Mouse (Mus musculus) urinary bladder, postnatal 14 days (tissue): Measurements from ENCODE around the gene Prss41.

Source experiments
- DNase-seq: peaks from one replicate; pipeline ENCODE4 v3.0.0; 2021; ENCODE audit warnings: low spot score

Prss41 gene

DNA sequence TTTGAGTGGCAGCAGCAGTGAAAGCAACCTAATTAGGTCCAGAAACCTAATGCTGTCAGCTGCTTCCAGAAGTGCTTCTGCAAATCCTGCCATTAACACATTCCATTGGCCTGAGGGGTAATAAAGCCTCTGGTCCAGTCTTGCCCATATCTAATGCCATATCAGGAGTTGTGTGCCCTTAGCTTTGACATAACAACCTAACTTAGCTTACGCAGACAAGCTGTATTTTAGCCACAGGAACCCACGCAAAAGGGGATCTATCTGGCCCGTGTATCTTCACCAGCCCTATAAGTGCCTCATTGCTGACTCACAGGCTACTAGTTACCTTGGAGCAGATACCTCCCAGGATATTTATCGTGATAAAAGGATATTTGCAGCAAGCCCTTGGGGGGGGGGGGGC lies 18.4 kb downstream of the Prss41 start:
- DNase-seq = no peak

DNA sequence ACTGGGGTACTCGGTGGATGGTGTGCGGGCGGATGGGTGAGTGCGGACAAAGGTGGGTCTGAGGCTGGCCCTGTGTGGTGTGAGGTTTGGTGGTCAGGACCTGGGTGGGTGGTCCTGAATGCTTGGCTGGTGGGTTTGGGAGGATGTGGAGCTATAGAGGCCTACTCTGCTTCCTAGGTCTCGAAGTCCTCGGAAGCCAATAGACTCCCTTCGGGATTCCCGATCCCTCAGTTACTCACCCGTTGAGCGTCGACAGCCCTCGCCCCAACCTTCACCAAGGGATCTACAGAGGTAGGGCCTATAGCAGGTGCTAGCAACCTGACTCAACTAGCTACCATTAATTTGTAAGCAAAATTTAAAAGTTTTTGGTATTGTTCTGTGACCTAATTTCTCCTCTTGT lies 20.4 kb downstream of the Prss41 start:
- no peak for DNase-seq

DNA sequence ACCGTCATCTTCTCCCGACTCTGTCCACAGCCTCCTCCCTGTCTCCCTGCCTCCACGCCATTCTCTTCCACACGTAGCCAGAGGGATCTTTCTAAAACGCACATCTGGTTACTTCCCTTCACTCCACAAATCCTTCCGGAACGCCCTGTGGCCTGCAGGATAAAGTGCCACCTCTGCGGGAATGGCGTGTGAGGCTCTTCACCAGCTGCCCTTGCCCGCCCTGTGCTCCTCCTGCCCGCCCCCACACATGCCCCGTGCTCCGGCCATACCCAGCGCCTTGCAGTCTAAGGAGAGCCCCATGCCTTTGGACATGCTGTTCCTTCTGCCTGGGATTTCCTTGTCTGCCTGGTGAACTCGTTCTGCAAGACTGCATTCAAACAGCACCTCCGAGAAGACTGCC lies 21.0 kb downstream of the Prss41 start:
- no peak for DNase-seq

DNA sequence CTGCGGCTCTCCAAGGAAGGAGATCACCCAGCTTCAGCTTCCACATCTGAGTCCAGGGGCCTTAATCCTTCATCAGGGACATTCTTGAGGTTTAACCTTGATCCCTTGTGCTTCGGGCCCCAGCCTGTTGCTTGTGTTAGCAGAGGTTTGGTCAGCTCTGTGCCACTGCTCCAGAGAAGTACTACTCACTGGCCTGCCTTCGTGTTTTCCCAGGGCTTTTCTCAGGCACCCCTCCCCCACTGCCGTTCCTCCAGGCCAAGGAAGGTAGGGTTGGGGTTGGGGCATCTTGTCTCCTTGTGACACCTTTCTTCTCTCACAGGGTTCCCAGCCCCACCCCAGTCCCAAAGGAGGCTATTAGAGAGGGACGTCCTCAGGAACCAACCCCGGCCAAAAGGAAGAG lies 21.9 kb downstream of the Prss41 start:
- DNase-seq = no peak

DNA sequence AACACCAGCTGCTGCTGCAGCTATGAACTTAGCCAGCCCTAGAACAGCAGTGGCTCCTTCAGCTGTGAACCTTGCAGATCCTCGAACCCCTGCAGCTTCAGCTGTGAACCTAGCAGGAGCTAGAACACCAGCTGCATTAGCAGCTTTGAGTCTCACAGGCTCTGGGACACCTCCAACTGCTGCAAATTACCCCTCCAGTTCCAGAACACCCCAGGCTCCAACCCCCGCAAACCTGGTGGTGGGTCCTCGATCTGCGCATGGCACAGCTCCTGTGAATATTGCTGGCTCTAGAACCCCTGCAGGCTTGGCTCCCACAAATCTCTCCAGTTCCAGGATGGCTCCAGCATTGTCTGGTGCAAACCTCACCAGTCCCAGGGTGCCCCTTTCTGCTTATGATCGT lies 23.2 kb downstream of the Prss41 start:
- DNase-seq = no peak

DNA sequence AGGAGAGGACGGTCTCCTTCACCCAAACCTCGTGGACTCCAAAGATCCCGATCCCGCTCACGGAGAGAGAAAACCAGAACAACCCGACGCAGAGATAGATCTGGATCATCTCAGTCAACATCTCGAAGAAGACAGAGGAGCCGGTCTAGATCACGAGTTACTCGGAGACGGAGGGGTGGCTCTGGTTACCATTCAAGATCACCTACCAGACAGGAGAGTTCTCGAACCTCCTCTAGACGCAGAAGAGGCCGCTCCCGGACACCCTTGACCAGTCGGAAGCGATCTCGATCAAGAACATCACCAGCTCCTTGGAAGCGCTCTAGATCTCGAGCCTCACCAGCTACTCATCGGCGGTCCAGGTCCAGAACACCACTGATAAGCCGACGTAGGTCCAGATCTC lies 24.7 kb downstream of the Prss41 start:
- DNase-seq = no peak

DNA sequence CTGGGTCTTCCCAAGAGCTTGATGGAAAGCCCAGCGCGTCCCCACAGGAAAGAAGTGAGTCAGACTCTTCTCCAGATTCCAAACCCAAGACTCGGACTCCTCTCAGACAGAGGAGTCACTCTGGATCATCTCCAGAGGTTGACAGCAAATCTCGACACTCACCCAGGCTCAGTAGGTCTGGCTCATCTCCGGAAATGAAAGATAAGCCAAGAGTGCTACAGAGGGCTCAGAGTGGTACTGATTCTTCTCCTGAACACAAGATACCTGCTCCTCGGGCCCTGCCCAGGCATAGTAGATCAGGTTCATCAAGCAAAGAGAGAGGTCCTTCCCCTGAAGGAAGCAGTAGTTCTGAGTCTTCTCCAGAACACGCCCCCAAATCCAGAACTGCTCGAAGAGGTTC lies 25.4 kb downstream of the Prss41 start:
- no peak for DNase-seq

DNA sequence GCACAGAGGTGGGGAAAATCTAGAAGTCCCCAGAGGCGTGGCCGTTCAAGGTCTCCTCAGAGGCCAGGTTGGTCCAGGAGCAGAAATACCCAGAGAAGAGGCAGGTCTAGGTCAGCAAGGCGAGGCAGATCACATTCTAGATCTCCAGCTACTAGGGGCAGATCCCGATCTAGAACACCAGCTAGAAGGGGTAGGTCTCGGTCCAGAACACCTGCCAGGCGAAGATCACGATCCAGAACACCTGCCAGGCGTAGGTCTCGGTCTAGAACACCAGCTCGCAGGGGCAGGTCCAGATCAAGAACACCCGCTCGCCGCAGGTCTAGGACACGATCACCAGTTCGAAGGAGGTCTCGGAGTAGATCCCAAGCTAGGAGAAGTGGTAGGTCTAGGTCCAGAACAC lies 28.3 kb downstream of the Prss41 start:
- no peak for DNase-seq

DNA sequence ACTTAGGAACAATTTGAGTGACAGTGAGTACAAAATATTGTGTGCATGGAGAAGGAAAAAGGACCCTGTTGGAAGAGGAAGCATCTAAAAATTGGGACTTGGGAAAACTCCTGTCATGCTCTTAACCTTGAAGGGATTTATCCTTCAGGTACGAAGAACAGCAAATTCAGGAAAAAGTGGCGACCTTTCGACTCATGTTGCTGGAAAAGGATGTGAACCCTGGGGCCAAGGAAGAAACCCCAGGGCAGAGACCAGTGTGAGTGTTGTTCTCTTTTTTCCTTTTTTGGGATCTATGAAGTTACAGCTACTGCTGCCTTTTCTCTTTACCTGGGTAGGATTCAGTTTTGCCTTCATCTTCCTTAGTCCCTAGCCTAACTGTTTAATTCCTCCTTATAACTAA lies 36.1 kb downstream of the Prss41 start:
- no peak for DNase-seq

DNA sequence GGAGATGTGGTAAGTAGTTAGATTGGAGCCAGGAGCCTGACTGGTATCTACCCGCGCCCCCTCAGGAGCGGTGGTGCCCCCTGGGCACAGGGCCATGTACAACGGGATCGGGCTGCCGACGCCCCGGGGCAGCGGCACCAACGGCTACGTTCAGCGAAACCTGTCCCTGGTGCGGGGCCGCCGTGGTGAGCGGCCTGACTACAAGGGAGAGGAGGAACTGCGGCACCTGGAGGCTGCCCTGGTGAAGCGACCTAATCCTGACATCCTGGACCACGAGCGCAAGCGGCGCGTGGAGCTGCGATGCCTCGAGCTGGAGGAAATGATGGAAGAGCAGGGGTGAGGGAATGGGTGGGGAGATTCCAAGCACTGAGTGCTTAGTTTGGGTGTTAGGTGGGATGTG lies 37.1 kb downstream of the Prss41 start:
- peak; percentile 47 for DNase-seq

DNA sequence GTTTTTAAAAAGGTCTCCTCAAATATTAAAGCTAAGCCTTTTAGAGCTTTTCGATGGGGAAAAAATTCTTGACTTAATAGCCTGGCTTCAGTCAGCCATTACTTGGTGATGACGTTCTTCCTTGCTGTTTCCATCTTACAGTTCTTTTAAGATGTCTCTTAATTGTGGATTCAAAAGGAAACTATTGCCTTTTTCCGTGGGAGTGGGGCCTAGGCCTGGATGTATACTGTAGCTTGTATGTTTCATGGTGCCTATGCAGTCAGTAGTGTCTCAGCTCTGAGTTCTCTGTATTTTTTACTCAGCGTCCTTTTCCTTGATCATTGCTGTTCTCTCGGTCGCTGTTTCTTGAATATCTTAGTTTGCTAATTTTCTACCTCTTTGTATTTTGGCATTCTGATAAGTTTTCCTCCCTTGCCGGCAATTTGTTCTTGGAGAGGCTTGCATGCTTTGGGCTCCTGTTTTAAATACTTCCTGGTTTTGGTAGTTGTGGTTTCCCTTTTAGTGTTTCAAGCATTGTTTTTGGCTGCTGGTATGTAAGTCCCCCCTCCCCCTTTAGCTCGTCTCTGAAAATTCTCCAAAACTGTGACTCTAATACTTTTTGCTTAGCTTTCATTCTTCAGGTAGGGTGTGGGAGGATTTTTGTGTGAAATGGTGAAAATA lies 39.4 kb downstream of the Prss41 start:
- no peak for DNase-seq

DNA sequence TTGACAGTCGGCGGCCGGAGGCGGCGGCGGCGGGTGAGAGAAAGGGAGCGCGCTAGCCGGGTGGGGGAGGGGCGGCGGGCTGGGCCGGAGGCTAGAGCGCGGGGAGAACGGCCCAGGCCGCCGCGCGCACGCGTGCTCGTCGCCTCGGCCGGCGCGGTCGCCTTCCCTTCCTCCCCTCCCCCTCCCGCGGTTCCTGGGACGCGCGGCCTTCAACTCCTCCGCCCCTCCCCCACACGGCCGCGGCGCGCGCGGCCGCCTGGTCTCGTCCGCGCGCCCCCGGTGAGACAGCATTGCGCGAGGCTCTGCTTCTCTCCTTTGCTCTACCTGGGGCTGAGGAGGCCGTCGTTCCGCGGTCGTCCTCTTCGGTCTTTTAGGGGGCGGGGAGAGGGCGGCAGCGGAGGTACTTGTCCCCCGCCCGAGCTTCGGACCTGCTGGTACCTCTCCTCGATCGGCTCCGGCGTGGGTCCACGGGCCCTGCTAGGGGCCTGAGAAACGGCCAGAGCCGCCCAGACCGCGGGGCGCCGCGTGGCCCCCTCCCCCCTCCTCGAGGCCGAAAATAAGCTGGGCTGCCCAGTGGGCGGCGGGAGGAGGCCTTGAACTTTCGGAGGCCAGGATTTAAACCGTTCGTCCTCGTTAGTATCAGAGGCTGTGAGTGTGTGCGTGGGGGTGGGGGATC lies 40.5 kb downstream of the Prss41 start:
- DNase-seq = peak; percentile 84

DNA sequence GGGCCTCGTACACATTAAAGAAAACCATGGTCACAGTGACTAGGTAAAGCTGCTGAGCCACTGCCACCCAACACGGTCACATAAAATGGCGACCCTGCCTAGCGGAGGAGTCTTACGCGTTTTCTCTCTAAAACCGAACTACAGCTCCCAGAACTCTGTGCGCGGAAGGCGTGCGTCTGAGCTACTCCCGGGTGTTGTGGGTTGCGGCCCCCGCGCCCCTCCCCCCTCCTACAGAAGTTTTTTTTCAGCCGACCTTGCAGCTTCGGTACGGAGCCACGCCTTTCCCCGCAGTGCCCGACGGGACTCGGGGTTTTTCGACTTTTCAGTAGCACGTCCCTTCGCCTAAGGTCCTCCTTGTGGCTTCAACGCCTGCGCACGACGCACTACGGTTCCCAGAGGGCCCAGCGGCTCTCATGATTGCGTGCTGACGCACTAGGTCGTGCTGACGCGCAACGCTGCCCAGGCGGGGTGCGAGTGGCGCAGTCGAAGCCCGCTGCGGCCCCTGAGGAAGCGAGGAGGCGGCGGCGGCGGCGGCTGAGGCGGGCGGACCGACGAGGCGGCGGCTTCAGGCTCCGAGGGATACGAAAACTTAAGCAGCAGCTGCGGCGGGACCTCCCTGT lies 41.1 kb downstream of the Prss41 start:
- DNase-seq = peak; percentile 98

DNA sequence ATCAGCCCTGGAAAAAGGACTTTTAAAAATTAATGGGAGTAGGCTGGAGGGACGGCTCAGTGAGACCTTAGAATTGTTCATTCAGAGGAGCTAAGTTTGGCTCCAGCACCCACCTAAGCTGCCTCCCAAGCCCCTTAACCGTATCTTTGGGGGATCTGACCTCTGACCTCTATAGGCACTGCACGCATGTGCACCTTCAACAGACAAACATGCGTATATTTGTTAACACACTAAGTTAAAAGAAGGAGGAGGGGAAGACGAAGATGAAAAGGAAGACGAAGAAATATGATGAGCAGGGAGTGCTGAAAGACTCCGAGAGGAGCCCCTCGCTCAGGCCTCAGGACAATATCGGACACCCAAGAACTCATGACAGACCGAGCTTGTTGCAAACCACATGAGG lies 42.3 kb downstream of the Prss41 start:
- DNase-seq = no peak

DNA sequence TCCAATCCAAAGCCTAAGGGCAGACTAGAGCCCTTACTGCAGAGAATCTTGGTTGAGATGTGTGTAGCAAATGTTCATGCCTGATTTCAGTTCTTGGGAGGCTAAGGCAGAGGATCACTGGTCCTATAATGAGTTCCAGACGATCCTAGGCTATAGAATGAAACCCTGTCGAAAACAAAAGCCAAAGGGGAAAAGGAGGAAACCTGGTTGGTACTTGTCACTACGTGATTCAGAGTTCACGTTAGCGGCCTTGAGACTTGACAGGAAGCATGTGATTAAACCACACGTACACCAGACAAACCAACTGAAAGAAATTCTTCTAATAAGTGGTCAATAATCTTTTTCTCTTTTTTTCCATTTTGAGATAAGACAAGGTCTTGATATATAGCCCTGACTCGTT lies 46.7 kb downstream of the Prss41 start:
- DNase-seq = no peak

DNA sequence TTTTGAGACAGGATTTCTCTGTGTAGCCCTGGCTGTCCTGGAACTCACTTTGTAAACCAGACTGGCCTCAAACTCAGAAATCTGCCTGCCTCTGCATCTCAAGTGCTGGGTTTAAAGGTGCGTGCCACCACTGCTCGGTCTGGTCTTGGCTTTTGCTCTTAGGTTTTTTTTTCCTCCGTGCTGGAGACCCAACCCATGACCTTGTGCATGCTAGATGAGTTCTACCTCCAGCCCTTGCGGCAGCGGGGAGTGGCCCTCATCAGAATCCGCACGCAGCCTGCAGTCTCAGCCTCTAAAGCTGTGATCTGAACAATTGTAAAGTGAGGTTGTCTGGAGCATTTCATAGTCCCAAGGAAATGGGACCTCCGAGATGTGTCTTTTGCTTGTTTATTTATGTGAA lies 48.6 kb downstream of the Prss41 start:
- DNase-seq = no peak

DNA sequence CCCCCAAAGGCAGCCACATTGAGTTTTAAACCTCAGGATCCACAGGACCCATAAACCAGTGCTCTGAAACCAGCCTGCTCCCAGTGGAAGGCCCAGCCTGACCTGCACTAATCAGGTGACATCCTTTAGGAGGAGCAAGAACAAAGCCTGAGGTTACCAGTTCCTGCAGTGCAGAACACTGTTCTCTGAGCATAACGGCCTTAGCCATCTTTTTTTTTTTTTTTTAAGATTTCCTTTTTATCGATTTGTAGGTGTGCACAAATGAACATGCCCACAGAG lies 53.0 kb downstream of the Prss41 start:
- DNase-seq = no peak

DNA sequence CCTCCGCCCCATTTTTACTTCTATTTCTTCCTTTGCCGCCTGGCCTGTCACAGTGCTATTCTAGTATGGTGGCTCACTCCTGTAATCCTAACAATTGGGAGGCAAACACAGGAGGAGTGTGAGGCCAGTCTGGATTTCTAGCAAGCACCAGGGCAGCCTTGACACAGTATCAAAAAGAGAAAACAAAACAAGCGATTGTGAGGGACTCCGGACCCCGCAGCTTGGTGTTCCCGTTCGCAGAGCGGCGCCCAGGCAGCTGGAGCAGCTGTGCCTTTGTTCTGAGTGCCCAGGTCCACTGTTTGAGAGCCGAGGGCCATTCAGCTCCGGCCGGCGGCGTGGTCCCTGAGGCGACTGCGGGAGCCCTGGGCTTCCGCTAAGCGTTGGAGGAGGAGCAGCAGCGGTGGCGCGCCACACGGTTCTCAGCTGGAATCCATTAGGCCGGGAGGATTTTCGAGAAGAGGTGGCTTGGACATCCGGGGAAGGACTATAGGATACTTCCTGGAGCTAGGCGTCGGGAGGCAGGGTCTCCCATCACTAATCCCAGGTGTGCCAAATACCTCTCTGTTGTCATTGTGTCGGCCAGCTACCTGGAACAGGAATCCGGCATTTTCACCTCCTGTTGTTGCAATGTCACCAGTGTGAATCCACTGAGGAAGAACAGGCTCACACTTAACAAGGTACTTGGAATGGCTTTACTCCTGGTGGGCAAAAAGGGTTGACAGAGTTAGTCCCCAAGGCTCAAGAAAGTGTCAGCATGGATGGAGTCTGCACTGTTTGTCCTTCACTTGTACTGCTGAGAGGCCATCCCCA lies 53.5 kb downstream of the Prss41 start, which contains the start of gene Srrm2:
Gene Srrm2, plus strand, starts transcription at position 264 of the 810 bp plus-strand sequence.
- DNase-seq = peak; percentile 59

DNA sequence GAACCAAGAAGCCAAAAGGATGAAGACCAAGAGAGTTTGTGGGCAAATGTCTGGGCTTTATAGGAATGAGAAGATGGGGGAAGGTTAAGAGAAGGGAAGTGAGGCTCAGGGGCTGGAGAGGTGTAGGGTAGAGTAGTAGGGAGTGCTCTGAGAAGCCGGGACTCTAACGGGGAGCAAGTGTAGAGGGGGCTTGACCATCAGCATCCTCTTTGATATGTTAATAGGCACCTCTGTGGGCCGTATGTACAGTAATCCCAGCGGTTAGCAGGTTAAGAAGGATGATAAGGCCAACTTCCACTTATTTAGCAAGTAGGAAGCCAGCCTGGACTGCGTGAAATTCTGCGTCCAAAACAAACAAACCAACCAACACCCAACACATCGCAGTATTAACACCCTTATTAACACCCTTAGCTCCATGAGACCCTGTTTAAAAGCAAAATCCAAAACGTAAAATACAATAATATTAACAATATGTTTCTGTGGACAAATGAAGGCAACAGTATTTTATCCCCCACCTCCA lies 54.2 kb downstream of the Prss41 start:
- no peak for DNase-seq

DNA sequence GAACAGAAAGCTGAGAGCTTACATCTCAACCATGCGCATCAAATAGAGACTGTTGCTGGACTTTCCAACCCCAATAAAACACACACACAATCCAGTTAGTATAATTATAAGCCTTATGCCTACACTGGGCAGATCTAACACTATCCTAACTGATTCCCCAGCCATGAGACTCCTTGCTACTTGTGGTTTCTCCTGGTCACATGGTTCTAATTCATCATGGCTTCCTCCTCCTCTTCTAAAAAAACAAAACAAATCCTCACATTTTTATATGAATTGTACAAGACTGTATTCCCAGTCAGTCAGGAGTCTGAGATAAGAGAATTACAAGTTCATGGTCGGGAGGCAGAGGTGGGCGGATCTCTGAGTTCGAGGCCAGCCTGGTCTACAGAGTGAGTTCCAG lies 55.0 kb downstream of the Prss41 start:
- no peak for DNase-seq
